Comparison of ENCODE assay signal across 9 mouse cellular contexts in genomic region chr10:93486622-93487021, GRCm38 (mm10). TPM values are rescaled to one million over a fixed set of nuclear protein-coding genes. Genes with fewer than 3 reads are reported as not detected.
DNase-seq lines count a peak whose midpoint lies in the region; ATAC-seq and TF ChIP-seq lines count a peak whose summit lies in the region.
"Had no signal": no experiment of that assay in that cellular context is flagged by ENCODE, and none has a peak within 500 bp of the region (broad histone marks: within the 10 kb centered on the region; RNA-seq: fewer than 3 reads in every experiment).

No protein-coding gene starts in this region.

- no peaks in the 10 kb centered on the region for H3K9me3 ChIP-seq in limb, embryonic 11.5 days (ENCODE audit: control insufficient read depth, low read length)
- no peaks in the 10 kb centered on the region for H3K9me3 ChIP-seq in limb, embryonic 10.5 days (replicated peaks)
- no peaks in the 10 kb centered on the region for H3K9me3 ChIP-seq in lung, embryonic 14.5 days (ENCODE audit: low read depth, low read length)

- TF ChIP-seq CTCF in bone marrow, adult 2 months (IDR thresholded peaks at IDR 0.05; ENCODE audit: control insufficient read depth, insufficient read depth, low read length): peak; percentile 39; the same call in 1 of the 2 replicates
- TF ChIP-seq CTCF in lung, embryonic 14.5 days (IDR thresholded peaks at IDR 0.05; ENCODE audit: low read depth): peak; percentile 78

- H3K27ac ChIP-seq in limb, embryonic 11.5 days (replicated peaks; ENCODE audit: low read depth, low read length): no peak overlapping the region
- H3K27ac ChIP-seq in limb, embryonic 10.5 days: no peak overlapping the region
- H3K27ac ChIP-seq in bone marrow, adult 2 months (ENCODE audit: control insufficient read depth, insufficient read depth, low read depth, low read length, poor library complexity): no peak overlapping the region
- no peak overlapping the region for H3K27ac ChIP-seq in lung, embryonic 14.5 days (ENCODE audit: low read depth)

- no peak for ATAC-seq in limb, embryonic 11.5 days (ENCODE audit: insufficient number of reproducible peaks, low FRiP score, low TSS enrichment, low read depth)
- ATAC-seq in lung, embryonic 14.5 days (ENCODE audit: insufficient read depth): 0 out of 2 replicates have a peak, but pooled peaks have one; percentile 35

- peak; percentile 51 for DNase-seq in limb, embryonic 11.5 days (ENCODE audit: low spot score)
- no peak for DNase-seq in limb, embryonic 10.5 days (ENCODE audit: low spot score)
- peak; percentile 69 for DNase-seq in embryo, embryonic 11 days
- peak; percentile 53 for DNase-seq in kidney, adult 9 months
- peak; percentile 77 for DNase-seq in lung, embryonic 14.5 days
- no peak for DNase-seq in spleen, postnatal 14 days (ENCODE audit: low spot score in 2 of 2)
- no peak for DNase-seq in testis, postnatal 14 days (ENCODE audit: low spot score)

- no peak overlapping the region for H3K4me2 ChIP-seq in limb, embryonic 11.5 days (ENCODE audit: low read depth, severe bottlenecking)
- H3K4me2 ChIP-seq in lung, embryonic 14.5 days: no peak overlapping the region

- no peak overlapping the region for H3K4me3 ChIP-seq in limb, embryonic 11.5 days (ENCODE audit: low read depth, low read length)
- H3K4me3 ChIP-seq in limb, embryonic 10.5 days: no peak overlapping the region
- no peak overlapping the region for H3K4me3 ChIP-seq in bone marrow, adult 2 months (replicated peaks; ENCODE audit: control insufficient read depth, low read depth, low read length)
- no peak overlapping the region for H3K4me3 ChIP-seq in lung, embryonic 14.5 days (ENCODE audit: low read depth, low read length)

- TF ChIP-seq POLR2A in bone marrow, adult 2 months (IDR thresholded peaks at IDR 0.05; ENCODE audit: borderline replicate concordance, control insufficient read depth, low read depth, low read length): no peak

- H3K27me3 ChIP-seq in limb, embryonic 11.5 days (ENCODE audit: control insufficient read depth, insufficient read depth, low read length): no peaks in the 10 kb centered on the region
- no peaks in the 10 kb centered on the region for H3K27me3 ChIP-seq in limb, embryonic 10.5 days (ENCODE audit: low read depth, poor library complexity, severe bottlenecking)
- no peaks in the 10 kb centered on the region for H3K27me3 ChIP-seq in lung, embryonic 14.5 days (ENCODE audit: insufficient read depth, low read length)

- no peaks in the 10 kb centered on the region for H3K4me1 ChIP-seq in limb, embryonic 11.5 days (ENCODE audit: control insufficient read depth, insufficient read depth, low read length)
- H3K4me1 ChIP-seq in limb, embryonic 10.5 days: peaks cover 7% of the 10 kb centered on the region; the same call in 1 of the 2 replicates
- peaks cover 5% of the 10 kb centered on the region; the same call in 1 of the 2 replicates for H3K4me1 ChIP-seq in bone marrow, adult 2 months (ENCODE audit: control insufficient read depth, insufficient read depth, low read length)
- no peaks in the 10 kb centered on the region for H3K4me1 ChIP-seq in lung, embryonic 14.5 days (ENCODE audit: insufficient read depth)

- no peak overlapping the region for H3K9ac ChIP-seq in limb, embryonic 11.5 days (ENCODE audit: low read length)
- H3K9ac ChIP-seq in lung, embryonic 14.5 days: no peak overlapping the region

- WGBS in limb, embryonic 11.5 days: 30% methylated on average over 4 of the region's 4 CpGs
- WGBS in limb, embryonic 10.5 days: 31% methylated on average over 4 of the region's 4 CpGs
- 22% methylated on average over 4 of the region's 4 CpGs for WGBS in bone marrow, adult 2 months
- 23% methylated on average over 4 of the region's 4 CpGs for WGBS in lung, embryonic 14.5 days

- H3K36me3 ChIP-seq in limb, embryonic 11.5 days (ENCODE audit: control insufficient read depth, insufficient read depth, low read length): peaks cover 3% of the 10 kb centered on the region
- peaks cover 34% of the 10 kb centered on the region for H3K36me3 ChIP-seq in limb, embryonic 10.5 days
- peaks cover 39% of the 10 kb centered on the region for H3K36me3 ChIP-seq in lung, embryonic 14.5 days (ENCODE audit: insufficient read depth)

RNA-seq across cellular contexts. Expression of gene Hal, which starts 1.9 kb away (rescaled TPM):
- 0.29 and 1.1 TPM in 2 replicates for polyA plus RNA-seq in limb, embryonic 11.5 days (2014; fragmentation: Nextera tagmentation; extraction: Ambion mirVana)
- polyA plus RNA-seq in limb, embryonic 10.5 days (2016; fragmentation: Nextera tagmentation; extraction: Ambion mirVana): 0.04 and 0.48 TPM in 2 replicates
- polyA plus RNA-seq in bone marrow, adult 2 months (2011; ENCODE audit: insufficient read depth, insufficient read length, low replicate concordance, missing spikeins): 2.0 and 6.1 TPM in 2 replicates
- polyA plus RNA-seq in lung, embryonic 14.5 days (2014; fragmentation: Nextera tagmentation; extraction: Ambion mirVana): 0.29 TPM in 1 of 2 replicates, not detected in the other

RNA-seq across cellular contexts. Expression of gene Lta4h, which starts 33.4 kb away (rescaled TPM):
- polyA plus RNA-seq in limb, embryonic 11.5 days (2014; fragmentation: Nextera tagmentation; extraction: Ambion mirVana): 181 and 193 TPM in 2 replicates
- polyA plus RNA-seq in limb, embryonic 10.5 days (2016; fragmentation: Nextera tagmentation; extraction: Ambion mirVana): 147 and 157 TPM in 2 replicates
- 147 and 309 TPM in 2 replicates for polyA plus RNA-seq in bone marrow, adult 2 months (2011; ENCODE audit: insufficient read depth, insufficient read length, low replicate concordance, missing spikeins)
- 209 and 219 TPM in 2 replicates for polyA plus RNA-seq in lung, embryonic 14.5 days (2014; fragmentation: Nextera tagmentation; extraction: Ambion mirVana)

RNA-seq across cellular contexts. Expression of gene Amdhd1, which starts 53.2 kb away (rescaled TPM):
- polyA plus RNA-seq in limb, embryonic 11.5 days (2014; fragmentation: Nextera tagmentation; extraction: Ambion mirVana): 0.23 and 0.43 TPM in 2 replicates
- polyA plus RNA-seq in limb, embryonic 10.5 days (2016; fragmentation: Nextera tagmentation; extraction: Ambion mirVana): 0.19 and 0.36 TPM in 2 replicates
- 1.4 TPM in 1 of 2 replicates, not detected in the other for polyA plus RNA-seq in bone marrow, adult 2 months (2011; ENCODE audit: insufficient read depth, insufficient read length, low replicate concordance, missing spikeins)
- polyA plus RNA-seq in lung, embryonic 14.5 days (2014; fragmentation: Nextera tagmentation; extraction: Ambion mirVana): 0.32 and 0.41 TPM in 2 replicates
- polyA plus RNA-seq: neural tube, embryonic 14.5 days had no signal

RNA-seq across cellular contexts. Expression of gene Ccdc38, which starts 53.8 kb away (rescaled TPM):
- polyA plus RNA-seq in limb, embryonic 11.5 days (2014; fragmentation: Nextera tagmentation; extraction: Ambion mirVana): 0.21 and 0.23 TPM in 2 replicates
- polyA plus RNA-seq in limb, embryonic 10.5 days (2016; fragmentation: Nextera tagmentation; extraction: Ambion mirVana): 0.28 and 0.41 TPM in 2 replicates
- 0.40 TPM in 1 of 2 replicates, not detected in the other for polyA plus RNA-seq in bone marrow, adult 2 months (2011; ENCODE audit: insufficient read depth, insufficient read length, low replicate concordance, missing spikeins)
- 0.35 and 0.76 TPM in 2 replicates for polyA plus RNA-seq in lung, embryonic 14.5 days (2014; fragmentation: Nextera tagmentation; extraction: Ambion mirVana)

Comparison
In these comparisons a context has a peak if more than half of its experiments do, and no peak if none do; other contexts are left out.
1. DNase-seq: peak in limb, embryonic 11.5 days (single experiment), embryo, embryonic 11 days (single experiment), kidney, adult 9 months (single experiment) and lung, embryonic 14.5 days (single experiment); none in limb, embryonic 10.5 days (single experiment), spleen, postnatal 14 days (0 of 2) and testis, postnatal 14 days (single experiment).